Mouse (Mus musculus) kidney, postnatal 36 days (tissue): ENCODE measurements at regions not wholly inside any gene's neighbourhood (a gene's known extent, or its start where the extent isn't known, plus 50 kb on each side); places are given as distances from the start of the nearest gene placed in this dataset.
A peak's percentile ranks its signal among the peaks of the same experiment; 100 is the strongest.

Source experiments
- DNase-seq, 2 experiments: peaks; one replicate each; pipeline ENCODE4 v3.0.0; 2021 to 2022; ENCODE audit warnings: mixed read lengths in 2 of 2

- DNase-seq = no peak
These were observed 68.5 kb upstream of the H2afz start for GRCm38 (mm10) chr3:137795754-137796315.

DNA sequence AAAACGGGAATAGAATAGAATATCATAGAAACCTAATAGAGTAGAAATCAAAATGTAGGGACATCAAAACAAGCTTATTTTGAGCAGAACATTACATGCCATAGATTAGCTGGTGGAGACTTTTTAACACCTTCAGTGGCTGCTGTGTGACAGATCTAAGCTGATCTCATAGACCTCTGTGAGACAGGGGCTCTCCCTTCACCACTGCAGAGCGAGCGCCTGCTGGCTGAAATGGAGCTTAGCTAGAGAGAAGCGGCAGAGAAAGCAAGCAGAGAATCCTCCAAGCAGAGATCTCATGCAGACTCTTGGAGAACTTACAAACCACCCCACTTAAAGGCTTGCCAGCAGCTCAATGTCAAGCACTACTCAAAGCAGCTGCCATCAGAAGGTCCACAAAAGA, 65.5 kb upstream of the H2afz start:
- no peak for DNase-seq

- DNase-seq = no peak
These were observed 62.8 kb upstream of the H2afz start for GRCm38 (mm10) chr3:137801402-137802020.

DNA sequence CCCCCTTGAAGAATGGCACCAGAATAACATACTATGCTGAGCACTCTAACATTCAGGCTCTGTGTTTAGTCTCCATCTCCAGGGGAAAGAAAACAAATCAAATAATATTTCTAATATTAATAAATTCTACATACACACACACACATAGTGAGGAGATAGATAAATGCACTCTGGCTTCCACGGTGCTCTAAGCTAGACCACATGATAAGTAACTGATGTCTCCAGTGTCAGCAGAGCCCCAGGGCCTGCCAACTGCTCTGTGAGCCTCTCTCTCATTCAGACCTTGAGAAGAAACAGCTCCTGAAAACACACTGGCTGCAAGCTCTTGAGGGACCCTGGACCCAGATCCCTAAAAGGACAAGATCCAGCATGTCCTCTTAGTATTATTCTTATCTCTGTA, 56.9 kb upstream of the H2afz start:
- peak in 1 of 2 experiments; percentile 2 for DNase-seq

DNA sequence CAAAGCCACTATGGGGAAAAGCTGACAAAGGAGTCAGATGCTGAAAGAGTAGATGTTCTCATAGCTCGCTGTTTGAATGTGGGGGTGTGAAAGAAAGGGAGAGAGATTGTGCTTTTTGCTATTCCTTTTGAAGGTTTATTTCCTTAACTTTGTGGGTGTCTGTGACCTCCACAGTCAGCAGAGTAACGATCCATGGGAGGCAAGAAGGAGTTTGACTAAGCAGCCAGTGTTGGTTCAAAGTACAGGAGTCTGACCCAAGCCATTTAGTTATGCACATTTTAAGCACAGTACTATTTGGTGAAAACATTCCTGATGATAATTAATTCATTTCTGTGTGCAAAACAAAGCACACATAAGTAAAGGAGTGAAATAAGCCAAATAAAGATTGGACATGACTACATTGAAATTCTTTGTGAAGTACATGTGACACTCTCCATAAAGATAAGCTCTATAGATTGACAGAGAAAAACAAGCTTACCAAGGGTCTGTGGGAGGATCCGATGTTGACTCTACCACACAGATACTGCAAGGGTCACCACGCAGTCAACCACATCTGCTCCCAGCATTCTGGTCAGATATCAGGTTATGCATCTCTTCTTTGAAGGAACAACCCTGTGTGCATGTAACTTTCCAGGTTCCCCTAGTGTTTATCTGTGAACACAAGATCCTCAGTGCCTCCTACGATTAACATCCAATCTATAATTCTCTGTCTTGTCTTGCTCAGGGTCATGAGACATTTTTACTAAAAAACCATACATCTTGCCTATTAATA, 56.2 kb upstream of the H2afz start:
- peak; percentile 9 to 30 for DNase-seq

DNA sequence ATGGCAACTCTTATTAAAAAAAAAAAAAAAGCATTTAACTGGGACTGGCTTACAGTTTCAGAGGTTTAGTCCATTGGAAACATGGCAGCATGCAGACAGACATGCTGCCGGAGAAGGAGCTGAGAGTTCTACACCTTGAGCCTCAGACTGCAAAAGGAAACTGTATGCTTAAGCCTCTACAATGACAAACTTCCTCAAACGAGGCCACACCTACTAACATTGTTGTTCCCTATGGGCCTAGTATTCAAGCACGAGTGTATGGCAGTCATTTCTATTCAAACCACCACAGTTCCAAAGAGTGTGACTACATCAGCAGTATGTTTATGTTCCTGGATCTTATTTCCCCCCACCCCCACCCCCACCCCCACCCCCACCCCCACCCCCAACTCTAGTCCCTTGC, 54.2 kb upstream of the H2afz start:
- DNase-seq = no peak
